Mouse (Mus musculus): ENCODE measurements around the gene Serpina10. TPM values are rescaled to one million over a fixed set of nuclear protein-coding genes. Genes with fewer than 3 reads are reported as not detected.

The Serpina10 gene
- 0.03 TPM in 1 of 2 replicates, not detected in the other for polyA plus RNA-seq (2012; rRNA removed)

GRCm38 (mm10) chr12:103631203-103631612, at the start of gene Serpina10:
Serpina10 (minus strand) TSS chr12:103631444.

DNA sequence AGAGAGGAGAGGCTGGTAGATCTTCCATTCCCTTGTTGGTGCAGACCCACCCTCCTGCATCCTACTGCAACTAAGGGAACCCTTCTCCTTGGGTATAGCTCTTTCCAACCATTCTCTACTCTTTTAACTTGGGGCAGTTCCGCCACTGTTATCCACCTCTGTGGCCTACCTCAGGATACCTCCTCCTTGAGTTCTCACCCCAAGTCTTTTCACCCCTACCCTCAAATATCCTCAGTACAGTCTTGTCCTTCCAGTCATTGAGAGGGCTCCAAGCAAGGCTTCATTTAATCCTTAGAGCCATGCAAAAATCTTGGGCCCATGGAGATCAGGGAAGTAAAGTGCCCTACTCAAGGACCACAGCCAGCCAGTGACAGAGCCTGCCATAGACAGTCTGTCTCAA, 44.8 kb upstream of the Serpina10 start, which contains the start of gene Serpina16:
TSS of gene Serpina16 (minus strand) at position 101 of the 400 bp plus-strand sequence.

DNA sequence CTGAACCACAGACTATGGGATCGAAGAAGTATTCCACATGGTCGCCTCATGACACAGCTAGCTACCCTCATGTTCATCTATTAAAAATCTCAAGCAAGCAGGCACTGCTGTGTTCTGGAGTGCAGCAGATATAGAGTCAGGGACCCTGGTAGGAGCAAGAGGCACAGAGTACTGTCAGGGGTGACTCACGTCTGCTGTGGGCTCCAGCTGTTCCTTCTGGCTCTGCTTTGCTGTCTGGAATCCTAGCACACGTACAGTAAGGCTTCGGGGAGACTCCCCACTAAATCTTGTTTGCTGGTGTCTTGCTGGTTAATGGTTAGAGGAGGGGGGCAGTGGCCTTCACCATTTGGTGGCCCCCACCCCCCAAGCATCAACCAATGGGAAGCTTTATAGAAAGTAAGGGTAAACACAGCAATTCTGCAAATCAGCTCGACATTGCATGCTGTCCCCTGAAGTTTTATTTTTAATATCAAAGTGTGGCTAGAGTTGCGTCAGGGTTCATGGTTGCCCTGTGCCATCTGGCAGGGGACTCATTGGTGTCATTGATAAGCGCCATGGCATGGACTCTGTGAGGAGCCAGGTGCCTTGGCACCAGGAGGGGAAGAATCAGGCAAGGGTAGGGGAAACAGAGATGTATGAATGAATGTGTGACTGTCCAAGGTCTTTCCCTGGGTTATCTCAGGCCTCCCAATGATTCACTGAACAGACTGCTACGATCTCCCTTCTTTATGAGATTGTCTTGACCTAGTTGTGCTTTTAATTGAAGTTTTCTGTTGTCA, 25.8 kb upstream of the Serpina10 start, which contains the start of gene Serpina6:
TSS of gene Serpina6 (minus strand) at position 365 of the 779 bp plus-strand sequence.

Other genes starting within 250 kb of the Serpina10 start
- gene Otub2, start 242.8 kb downstream of the Serpina10 start, polyA plus RNA-seq (2012; rRNA removed), result 19.3 and 20.6 TPM in 2 replicates
- gene 9330161L09Rik, start 223.6 kb downstream of the Serpina10 start, polyA plus RNA-seq (2012; rRNA removed), result 1.6 and 2.0 TPM in 2 replicates
- gene Ddx24, start 205.6 kb downstream of the Serpina10 start, polyA plus RNA-seq (2012; rRNA removed), result 81.1 and 85.7 TPM in 2 replicates
- gene Ifi27, start 197.2 kb downstream of the Serpina10 start, polyA plus RNA-seq (2012; rRNA removed), result 30.0 and 45.7 TPM in 2 replicates
- gene Ifi27l2a, start 187.8 kb downstream of the Serpina10 start, polyA plus RNA-seq (2012; rRNA removed), result 7.3 and 12.3 TPM in 2 replicates
- not detected in 2 replicates for gene Ifi27l2b, start 174.2 kb downstream of the Serpina10 start, polyA plus RNA-seq (2012; rRNA removed)
- 5.7 and 6.6 TPM in 2 replicates for gene Ppp4r4, start 99.2 kb downstream of the Serpina10 start, polyA plus RNA-seq (2012; rRNA removed)
- gene Serpina6, start 25.8 kb upstream of the Serpina10 start, polyA plus RNA-seq (2012; rRNA removed), result 0.03 and 0.04 TPM in 2 replicates
- not detected in 2 replicates for gene Serpina16, start 44.7 kb upstream of the Serpina10 start, polyA plus RNA-seq (2012; rRNA removed)
- not detected in 2 replicates for gene Serpina1f, start 64.1 kb upstream of the Serpina10 start, polyA plus RNA-seq (2012; rRNA removed)
- gene Serpina1d, start 142.1 kb upstream of the Serpina10 start, polyA plus RNA-seq (2012; rRNA removed), result 0.12 TPM in 1 of 2 replicates, not detected in the other
- gene Serpina1b, start 198.9 kb upstream of the Serpina10 start, polyA plus RNA-seq (2012; rRNA removed), result 0.06 and 0.09 TPM in 2 replicates
- 0.05 TPM in 1 of 2 replicates, not detected in the other for gene Serpina1a, start 232.1 kb upstream of the Serpina10 start, polyA plus RNA-seq (2012; rRNA removed)